Mouse (Mus musculus): Measurements from ENCODE around the gene Tacc3. TPM values are rescaled to one million over a fixed set of nuclear protein-coding genes. Genes with fewer than 3 reads are reported as not detected.

The Tacc3 gene
- total RNA-seq, 2 experiments from 2014 or later = 0.97 to 1.3 TPM

DNA sequence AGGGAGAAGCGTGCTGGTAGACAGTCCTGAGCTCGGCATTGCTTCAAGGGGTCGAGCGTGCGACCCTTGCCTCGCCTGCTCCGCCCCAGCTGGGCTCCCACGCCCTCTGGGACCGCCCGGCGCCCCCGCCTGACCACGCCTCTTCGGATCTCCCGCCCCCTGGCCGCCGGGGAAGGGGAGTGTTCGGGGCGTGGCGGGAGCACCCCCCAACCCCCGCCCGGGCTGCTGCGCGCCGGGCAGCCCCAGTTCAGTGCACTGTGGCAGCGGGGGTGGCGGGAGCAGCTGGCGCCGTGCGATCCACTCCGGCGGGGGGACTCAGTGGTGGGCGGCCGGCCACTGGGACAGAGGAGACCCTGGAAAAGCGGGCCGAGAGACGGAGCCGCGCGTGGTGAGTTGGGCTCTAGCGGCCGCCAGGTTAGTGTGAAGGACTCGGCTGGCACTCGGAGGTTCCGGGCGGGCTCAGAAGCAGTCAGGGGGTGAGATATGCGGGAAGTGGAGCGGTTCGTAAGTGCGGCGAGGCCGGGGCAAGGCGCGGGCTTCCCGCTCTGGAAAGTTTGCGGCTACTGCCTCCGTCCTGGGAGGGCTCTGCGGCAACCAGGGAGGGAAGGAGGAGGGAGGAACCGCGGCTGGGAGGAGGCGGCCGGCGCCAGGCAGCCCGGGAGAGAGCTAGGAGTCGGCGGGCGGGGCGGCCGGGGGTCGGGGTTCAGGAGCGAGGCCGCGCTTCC is 63.8 kb downstream of the Tacc3 start, which contains the start of gene Fgfr3:
Gene Fgfr3, plus strand, starts transcription at position 134 of the 725 bp plus-strand sequence.
- Histone ChIP-seq H3K27ac (peak within 1 kb of the TSS; percentile 78), H3K4me3 (peak within 1 kb of the TSS; percentile 86)
- TF ChIP-seq CTCF (IDR thresholded peaks at IDR 0.05) = peak; percentile 21; the same call in 1 of the 2 replicates
- DNase-seq = peak; percentile 79
- intact Hi-C loops (cut with DNase I) = loop anchor here (2.0 kb wide), 1 partner anchor 33 kb away; no protein-coding TSS in a partner anchor

DNA sequence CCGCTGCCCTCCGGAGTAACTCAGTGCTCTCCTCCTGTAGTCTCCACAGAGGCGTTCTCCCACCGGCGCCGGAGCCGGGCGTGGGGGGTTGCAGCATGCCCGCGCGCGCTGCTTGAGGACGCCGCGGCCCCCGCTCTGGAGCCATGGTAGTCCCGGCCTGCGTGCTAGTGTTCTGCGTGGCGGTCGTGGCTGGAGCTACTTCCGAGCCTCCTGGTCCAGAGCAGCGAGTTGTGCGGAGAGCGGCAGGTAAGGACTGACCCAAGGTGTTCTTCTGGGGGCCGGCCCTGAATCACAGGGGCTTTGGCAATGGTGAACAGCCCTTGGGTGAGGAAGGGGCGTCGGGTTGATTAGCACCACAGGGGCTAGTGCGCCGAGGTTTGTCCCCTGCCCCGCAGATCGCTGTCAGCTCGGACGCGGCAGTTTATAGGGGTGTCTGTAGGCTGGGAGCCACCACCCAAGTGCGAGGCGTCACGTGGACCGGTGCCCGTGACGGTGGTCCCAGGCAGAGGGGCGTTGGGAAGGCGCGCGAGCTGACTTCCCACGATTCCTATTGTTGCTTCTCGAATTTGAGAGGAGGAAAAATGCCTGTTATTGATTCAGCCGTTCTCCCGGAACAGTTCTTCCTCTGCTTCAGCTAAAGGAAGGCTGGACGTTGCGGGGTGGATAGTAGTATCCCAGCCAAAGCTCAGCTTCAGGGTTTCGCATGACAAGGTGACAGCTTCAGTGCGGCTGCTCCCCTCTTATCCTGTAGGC is 64.5 kb downstream of the Tacc3 start:
- TF ChIP-seq CTCF (IDR thresholded peaks at IDR 0.05) = no peak
- DNase-seq = no peak
- Histone ChIP-seq H3K27ac (peak overlapping the region; percentile 78), H3K4me3 (peak overlapping the region; percentile 86)
- intact Hi-C loops (cut with DNase I) = loop anchor here (2.0 kb wide), 1 partner anchor 34 kb away; no protein-coding TSS in a partner anchor

DNA sequence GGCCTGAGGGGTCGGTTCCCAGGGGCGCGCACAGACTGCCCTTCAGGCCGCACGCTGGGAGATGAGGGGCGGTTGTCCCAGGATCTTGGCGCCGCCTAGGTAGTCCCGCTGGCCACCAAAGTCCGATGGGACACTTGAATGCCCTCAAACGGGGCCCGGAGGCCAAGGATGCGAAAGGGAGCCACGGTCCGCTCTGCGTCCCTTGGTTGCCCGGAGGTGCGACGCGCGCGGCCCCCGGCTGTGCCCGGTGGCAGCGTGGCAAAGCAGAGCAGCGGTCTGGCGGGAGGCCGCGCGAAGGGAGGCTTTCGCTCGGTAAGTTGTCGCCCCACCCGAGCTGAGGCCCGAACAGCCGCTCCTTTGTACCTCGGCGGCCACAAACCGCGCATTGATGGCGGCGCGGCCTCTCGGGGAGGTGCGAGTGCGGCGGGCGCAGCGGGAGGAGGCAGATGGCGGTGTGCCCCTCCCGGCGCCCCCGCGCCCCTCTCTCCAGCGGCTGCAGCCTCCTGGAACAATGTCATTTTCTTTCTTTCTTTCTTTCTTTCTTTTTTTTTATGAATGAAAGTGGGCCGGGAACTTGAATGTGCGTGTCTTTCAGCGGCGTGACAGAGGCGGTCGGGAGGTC is 65.2 kb downstream of the Tacc3 start:
- peak overlapping the region; percentile 86 for H3K4me3 ChIP-seq
- intact Hi-C loops (cut with DNase I) = loop anchor here (2.0 kb wide), 1 partner anchor 34 kb away; no protein-coding TSS in a partner anchor
- no peak for TF ChIP-seq CTCF (IDR thresholded peaks at IDR 0.05)
- H3K27ac ChIP-seq = peak overlapping the region; percentile 78; the same call in 1 of the 2 replicates
- no peak for DNase-seq

DNA sequence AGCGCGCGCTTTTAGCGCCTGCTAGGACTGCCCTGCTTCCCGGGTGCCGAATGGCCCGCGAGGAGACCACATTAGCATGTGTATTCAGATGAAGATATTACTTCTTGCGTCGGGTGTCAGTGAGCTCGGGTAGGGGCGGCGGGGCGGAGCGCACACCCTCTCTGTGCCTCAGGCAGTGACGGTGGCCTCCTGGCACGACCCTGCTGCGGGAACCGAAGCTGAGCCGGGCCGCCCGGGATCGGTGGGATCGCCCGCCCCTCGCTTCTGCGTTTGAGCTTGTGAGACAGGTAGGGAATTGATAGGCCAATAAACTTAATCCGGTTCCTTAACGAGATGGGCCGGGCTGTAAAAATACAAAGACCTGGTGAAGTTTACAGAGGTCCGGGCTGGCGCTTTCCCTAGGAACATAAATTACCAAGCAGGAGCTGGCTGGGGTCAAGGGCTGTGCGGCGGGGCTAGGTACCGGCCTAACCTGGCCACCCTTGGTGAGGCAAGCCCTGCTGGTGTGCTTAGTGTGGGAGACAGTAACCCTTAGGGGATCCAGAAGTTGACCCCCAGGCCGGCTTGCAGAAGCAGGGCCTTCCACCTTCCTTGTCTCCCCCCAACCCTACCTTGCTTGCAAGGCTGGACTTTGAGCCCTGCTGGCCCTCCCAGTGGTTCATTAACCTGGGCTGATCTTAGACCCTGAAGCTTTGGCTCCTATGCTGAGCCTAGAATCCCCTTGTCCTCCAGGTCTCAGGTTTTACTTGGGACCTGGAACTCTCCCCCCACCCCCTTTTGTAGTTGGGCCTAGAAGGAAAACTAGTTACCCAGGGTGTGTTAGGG is 65.9 kb downstream of the Tacc3 start:
- Histone ChIP-seq H3K27ac (no peak overlapping the region), H3K4me3 (peak overlapping the region; percentile 86)
- DNase-seq = no peak
- intact Hi-C loops (cut with DNase I) = loop anchor here (2.0 kb wide), 1 partner anchor 35 kb away; no protein-coding TSS in a partner anchor
- TF ChIP-seq CTCF (IDR thresholded peaks at IDR 0.05) = no peak

DNA sequence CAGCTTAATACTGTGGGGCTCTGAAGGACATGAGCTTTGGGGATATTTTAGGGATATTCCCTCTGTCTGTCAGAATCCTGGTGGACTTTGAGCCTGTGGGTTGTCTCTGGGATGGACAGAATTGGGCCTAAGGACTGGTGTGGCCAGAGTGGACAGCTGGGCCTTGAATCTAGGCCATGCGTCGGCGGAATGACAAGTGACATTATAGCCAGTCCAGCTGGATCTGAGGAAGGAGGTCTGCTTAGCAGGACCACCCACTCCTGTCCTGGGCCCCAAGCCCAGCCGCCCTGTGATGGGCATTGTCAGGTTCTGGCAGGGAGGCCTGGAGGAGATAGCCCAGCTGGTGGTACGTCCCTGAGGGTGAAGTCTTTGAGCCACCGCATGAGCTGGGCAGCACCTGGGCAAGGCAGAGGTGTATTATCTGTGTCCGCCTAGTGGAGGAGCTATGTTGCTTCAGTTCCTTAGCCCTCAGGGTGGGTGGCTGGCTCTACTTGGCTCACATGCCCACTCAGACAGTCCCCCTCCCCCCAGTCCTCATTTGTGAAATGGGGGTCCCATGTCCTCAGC is 68.2 kb downstream of the Tacc3 start:
- Histone ChIP-seq H3K27ac (no peak overlapping the region), H3K4me3 (no peak overlapping the region)
- no peak for TF ChIP-seq CTCF (IDR thresholded peaks at IDR 0.05)
- no peak for DNase-seq
- intact Hi-C loops (cut with DNase I) = no loop called here

DNA sequence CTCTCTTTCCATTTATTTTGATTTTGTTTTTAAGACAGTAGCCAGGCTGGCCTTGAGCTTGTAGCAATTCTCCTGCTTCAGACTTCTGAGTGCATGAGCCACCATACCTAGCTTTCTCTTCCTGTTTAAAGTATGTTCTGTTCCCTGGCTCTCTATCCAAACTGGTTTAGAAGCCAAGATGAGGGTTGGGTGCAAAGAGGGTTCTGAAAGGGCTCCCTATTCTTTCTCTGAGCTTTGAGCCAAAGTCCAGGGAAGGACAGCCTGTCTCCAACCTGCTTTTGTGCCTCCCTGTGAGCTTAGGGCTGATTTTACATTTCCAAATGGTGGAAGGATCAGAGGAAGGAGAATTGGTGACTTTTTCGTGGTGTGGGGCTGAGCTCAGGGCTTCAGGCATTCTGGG is 69.0 kb downstream of the Tacc3 start:
- no peak overlapping the region for H3K27ac ChIP-seq
- no peak for TF ChIP-seq CTCF (IDR thresholded peaks at IDR 0.05)
- intact Hi-C loops (cut with DNase I) = no loop called here

More for the DNA sequence above, 69.0 kb downstream of the Tacc3 start:
- no peak for DNase-seq
- H3K4me3 ChIP-seq = no peak overlapping the region

Other genes starting within 250 kb of the Tacc3 start
- not detected for gene Nkx1-1, start 224.2 kb upstream of the Tacc3 start, total RNA-seq (2021)
- 10 to 100 TPM; 59.4 to 68.6 TPM for gene Fam53a, start 28.5 kb upstream of the Tacc3 start, total RNA-seq (2021)
- under 1 TPM in 1 of 2 experiments, not detected in 1; 0.64 TPM for gene Gm9903, start 28.2 kb upstream of the Tacc3 start, total RNA-seq (2021)
- 1 to 10 TPM; 6.3 to 7.7 TPM for gene Slbp, start 5.6 kb upstream of the Tacc3 start, total RNA-seq (2021)
- 10 to 100 TPM in 1 of 2 experiments, 1 to 10 TPM in 1; 9.0 to 11.7 TPM for gene Tmem129, start 288 bp downstream of the Tacc3 start, total RNA-seq (2021)
- 1 to 10 TPM; 3.0 to 7.6 TPM for gene Fgfr3, start 63.5 kb downstream of the Tacc3 start, total RNA-seq (2021)
- gene Letm1, start 124.7 kb downstream of the Tacc3 start, total RNA-seq (2021) = 10 to 100 TPM; 70.4 to 95.2 TPM
- gene Nsd2, start 162.6 kb downstream of the Tacc3 start, total RNA-seq (2021) = 10 to 100 TPM in 1 of 2 experiments, 1 to 10 TPM in 1; 9.7 to 10.6 TPM

All from gastrocnemius, adult 2 months (tissue).